Mouse (Mus musculus): ENCODE measurements around the gene Gm10340.
"Not testable (repeated sequence)": the region's sequence is repeated elsewhere in the genome, so short reads cannot be mapped to it uniquely, and the experiment has no call there.

Gm10340 gene

DNA sequence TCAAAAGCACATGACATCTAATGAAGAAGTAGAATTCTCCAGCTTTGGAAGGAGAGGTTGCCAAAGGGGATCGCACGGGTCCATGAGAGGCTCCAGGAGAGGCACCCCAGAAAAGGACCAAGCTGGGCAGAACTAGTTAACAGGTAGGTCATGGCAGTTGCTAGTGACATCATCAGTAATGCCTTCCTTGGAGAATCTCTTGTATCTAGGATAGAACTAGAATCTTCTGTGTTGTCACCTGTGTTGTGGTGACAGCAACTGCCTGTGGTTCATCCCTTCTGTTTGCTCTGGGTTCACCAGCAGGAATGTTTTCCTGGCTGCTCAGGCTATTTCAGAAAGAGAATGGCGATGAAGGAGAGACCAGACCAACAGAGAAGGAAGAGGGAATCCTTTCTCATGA lies at the start of gene Gm10340:
Gene Gm10340, plus strand, starts transcription at position 301 of the 400 bp plus-strand sequence.
- not testable (repeated sequence) for DNase-seq

DNA sequence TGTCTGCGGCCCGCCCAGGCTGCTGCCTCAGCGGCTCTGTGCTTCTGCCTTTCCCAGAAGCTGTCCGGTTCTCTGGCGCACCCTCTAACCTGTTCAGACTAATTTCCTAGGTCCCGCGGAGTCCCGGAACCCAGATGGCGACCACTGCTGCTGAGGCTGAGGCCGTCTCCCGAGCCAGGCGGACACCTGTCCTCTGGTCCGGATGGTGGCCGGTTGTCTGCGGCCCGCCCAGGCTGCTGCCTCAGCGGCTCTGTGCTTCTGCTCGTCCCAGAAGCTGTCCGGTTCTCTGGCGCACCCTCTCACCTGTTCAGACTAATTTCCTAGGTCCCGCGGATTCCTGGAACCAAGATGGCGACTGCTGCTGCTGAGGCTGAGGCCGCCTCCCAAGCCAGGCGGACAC lies 17.7 kb upstream of the Gm10340 start:
- peak in 1 of 2 experiments; percentile 0 for DNase-seq

DNA sequence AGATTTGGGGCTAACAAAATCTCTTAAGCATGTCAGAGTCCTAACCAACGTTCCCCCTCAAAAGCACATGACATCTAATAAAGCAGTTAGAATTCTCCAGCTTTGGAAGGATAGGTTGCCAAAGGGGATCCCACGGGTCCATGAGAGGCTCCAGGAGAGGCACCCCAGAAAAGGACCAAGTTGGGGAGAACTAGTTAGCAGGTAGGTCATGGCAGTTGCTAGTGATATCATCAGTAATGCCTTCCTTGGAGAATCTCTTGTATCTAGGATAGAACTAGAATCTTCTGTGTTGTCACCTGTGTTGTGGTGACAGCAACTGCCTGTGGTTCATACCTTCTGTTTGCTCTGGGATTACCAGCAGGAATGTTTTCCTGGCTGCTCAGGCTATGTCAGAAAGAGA lies 54.2 kb downstream of the Gm10340 start, which contains the start of gene Gm5795:
Gene Gm5795, plus strand, starts transcription at position 301 of the 400 bp plus-strand sequence.
- not testable (repeated sequence) for DNase-seq
